Mouse (Mus musculus): ENCODE data around the gene Cd300a. TPM values are rescaled to one million over a fixed set of nuclear protein-coding genes. Genes with fewer than 3 reads are reported as not detected.

Gene Cd300a
- polyA plus RNA-seq (2012; rRNA removed): 0.61 and 0.91 TPM in 2 replicates

DNA sequence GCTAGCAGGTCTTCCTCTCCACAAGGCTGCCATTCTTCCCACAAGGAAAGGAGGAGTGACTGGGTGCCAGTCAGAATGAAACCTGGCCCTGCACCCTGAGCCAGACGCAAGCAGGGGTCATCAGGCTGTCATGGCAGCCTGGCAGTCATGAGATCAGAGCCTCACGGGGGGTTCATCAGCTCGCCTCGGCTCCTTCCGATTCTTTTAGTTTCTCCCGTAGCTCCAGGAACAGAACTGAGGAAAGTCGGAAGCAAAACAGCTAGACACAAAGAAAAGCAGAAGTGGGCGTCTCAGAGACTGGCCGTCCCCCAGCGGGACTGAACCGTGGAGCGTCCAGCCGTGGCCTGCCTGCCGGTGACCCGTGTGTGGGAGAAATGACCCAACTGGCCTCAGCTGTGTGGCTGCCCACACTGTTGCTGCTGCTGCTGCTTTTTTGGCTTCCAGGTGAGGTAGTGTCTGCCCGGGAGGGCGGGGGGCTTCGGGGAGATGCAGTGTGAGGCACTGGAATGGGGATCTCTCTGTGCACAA is at the start of gene Cd300a:
Gene Cd300a, plus strand, starts transcription at position 51 of the 528 bp plus-strand sequence.
- TF ChIP-seq CTCF (conservative IDR thresholded peaks at IDR 0.05; ENCODE audit: insufficient read depth, insufficient read length, low read depth, low read length): no peak
- TF ChIP-seq POLR2A (IDR thresholded peaks at IDR 0.05; ENCODE audit: low read depth, low read length): no peak
- Histone ChIP-seq H3K36me3 (ENCODE audit: control insufficient read depth, insufficient read depth, low read length) (no peaks in the 10 kb centered on the region), H3K4me3 (ENCODE audit: insufficient read depth, low read depth, low read length) (no peak within 1 kb of the TSS), H3K27ac (ENCODE audit: insufficient read depth, low read depth, low read length) (no peak within 1 kb of the TSS), H3K4me1 (ENCODE audit: control insufficient read depth, insufficient read depth, low read length) (no peaks in the 10 kb centered on the region), H3K27me3 (replicated peaks; ENCODE audit: control insufficient read depth, insufficient read depth, low read length) (no peaks in the 10 kb centered on the region)
- no peak for DNase-seq
- WGBS: 37% methylated on average over 18 of the region's 18 CpGs

DNA sequence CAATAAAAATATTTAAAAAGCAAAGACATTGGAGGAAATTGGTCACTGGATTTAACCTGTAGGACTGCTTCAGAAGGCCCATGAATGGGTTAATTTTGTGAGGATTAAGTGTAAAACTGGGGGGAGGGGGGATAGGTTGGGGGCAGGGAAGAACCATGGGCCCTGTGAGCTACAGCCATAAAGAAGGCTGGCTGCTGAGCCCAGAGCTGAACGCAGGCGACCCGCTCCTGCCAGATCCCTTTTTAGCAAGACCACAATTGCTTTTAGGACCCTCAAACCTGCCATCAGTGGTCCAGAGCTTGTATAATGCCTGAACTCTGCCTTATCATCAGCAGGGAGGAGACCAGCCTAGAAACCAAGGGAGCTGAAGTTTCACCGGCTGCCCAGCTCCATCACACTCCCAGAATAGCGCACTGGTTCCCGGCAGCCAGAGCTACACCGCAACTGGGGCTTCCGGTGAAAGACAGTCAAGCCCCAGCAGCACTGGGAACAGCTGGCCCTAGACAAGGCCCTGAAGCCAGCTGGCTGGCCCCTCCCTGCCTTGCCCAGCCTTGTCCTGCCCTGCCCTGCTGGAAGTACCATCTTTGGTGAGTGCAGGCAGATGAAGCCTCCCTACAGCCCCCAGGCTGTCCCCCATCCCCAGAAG is 45.9 kb upstream of the Cd300a start:
- Histone ChIP-seq H3K4me3 (ENCODE audit: insufficient read depth, low read depth, low read length) (no peak overlapping the region), H3K36me3 (ENCODE audit: control insufficient read depth, insufficient read depth, low read length) (no peaks in the 10 kb centered on the region), H3K27me3 (replicated peaks; ENCODE audit: control insufficient read depth, insufficient read depth, low read length) (no peaks in the 10 kb centered on the region), H3K27ac (ENCODE audit: insufficient read depth, low read depth, low read length) (0 out of 2 replicates have a peak overlapping the region, but pooled peaks have one; percentile 48), H3K4me1 (ENCODE audit: control insufficient read depth, insufficient read depth, low read length) (peaks cover 12% of the 10 kb centered on the region)
- TF ChIP-seq POLR2A (IDR thresholded peaks at IDR 0.05; ENCODE audit: low read depth, low read length): no peak
- 46% methylated on average over 8 of the region's 8 CpGs for WGBS
- no peak for DNase-seq

DNA sequence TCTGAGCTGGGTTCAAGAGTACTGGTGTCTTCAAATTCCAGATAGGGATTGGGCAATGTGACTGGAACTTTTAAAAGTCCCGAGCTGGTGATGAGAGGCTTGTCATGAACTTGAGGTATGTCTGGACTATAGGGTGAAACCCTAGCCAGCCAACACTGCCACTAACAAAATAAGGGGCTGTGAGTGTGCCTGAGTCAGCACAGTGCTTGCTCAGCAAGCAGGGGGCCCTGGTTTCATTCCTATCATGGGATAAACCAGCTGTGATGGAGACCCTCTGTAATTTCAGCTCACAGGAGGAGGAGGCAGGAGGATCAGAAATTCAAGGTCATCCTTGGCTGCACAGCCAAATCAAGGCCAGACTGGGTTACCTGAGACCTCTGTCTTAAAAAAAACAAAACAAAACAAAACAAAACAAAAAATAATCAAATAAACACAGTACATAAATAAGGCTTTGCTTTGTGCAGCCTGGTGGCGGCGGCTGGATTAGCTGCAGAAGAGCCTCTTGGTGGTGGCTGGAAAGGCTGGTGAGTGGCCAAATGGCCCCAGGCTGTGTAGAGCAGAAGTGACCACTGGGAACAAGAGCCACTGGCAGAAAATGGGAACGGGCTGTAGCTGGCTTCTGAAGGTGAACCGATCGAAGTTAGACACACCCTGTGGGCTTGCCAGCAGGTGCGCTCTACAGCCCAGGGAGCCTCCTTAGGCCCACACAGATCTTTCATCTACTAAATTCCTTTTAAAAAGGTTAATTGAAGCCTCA is 45.2 kb upstream of the Cd300a start:
- WGBS: 54% methylated on average over 7 of the region's 7 CpGs
- TF ChIP-seq CTCF (conservative IDR thresholded peaks at IDR 0.05; ENCODE audit: insufficient read depth, insufficient read length, low read depth, low read length) (no peak), POLR2A (IDR thresholded peaks at IDR 0.05; ENCODE audit: low read depth, low read length) (no peak)
- Histone ChIP-seq H3K4me3 (ENCODE audit: insufficient read depth, low read depth, low read length) (no peak overlapping the region), H3K36me3 (ENCODE audit: control insufficient read depth, insufficient read depth, low read length) (no peaks in the 10 kb centered on the region), H3K4me1 (ENCODE audit: control insufficient read depth, insufficient read depth, low read length) (peaks cover 19% of the 10 kb centered on the region), H3K27me3 (replicated peaks; ENCODE audit: control insufficient read depth, insufficient read depth, low read length) (no peaks in the 10 kb centered on the region), H3K27ac (ENCODE audit: insufficient read depth, low read depth, low read length) (peak overlapping the region; percentile 48; the same call in 1 of the 2 replicates)
- DNase-seq: peak; percentile 63

- peaks cover 20% of the 10 kb centered on the region for H3K4me1 ChIP-seq (ENCODE audit: control insufficient read depth, insufficient read depth, low read length)
- WGBS: 76% methylated on average over 4 of the region's 4 CpGs
Measured at GRCm38 (mm10) chr11:114846336-114846735, 43.5 kb upstream of the Cd300a start.

GRCm38 (mm10) chr11:114847008-114847407 is 42.8 kb upstream of the Cd300a start:
- no peak for DNase-seq
- no peak for TF ChIP-seq CTCF (conservative IDR thresholded peaks at IDR 0.05; ENCODE audit: insufficient read depth, insufficient read length, low read depth, low read length)
- no peak for TF ChIP-seq POLR2A (IDR thresholded peaks at IDR 0.05; ENCODE audit: low read depth, low read length)
- no peaks in the 10 kb centered on the region for H3K36me3 ChIP-seq (ENCODE audit: control insufficient read depth, insufficient read depth, low read length)
- H3K4me3 ChIP-seq (ENCODE audit: insufficient read depth, low read depth, low read length): no peak overlapping the region
- H3K27me3 ChIP-seq (replicated peaks; ENCODE audit: control insufficient read depth, insufficient read depth, low read length): no peaks in the 10 kb centered on the region
- H3K4me1 ChIP-seq (ENCODE audit: control insufficient read depth, insufficient read depth, low read length): peaks cover 20% of the 10 kb centered on the region
- 70% methylated on average over 5 of the region's 5 CpGs for WGBS
- peak overlapping the region; percentile 41; the same call in 1 of the 2 replicates for H3K27ac ChIP-seq (ENCODE audit: insufficient read depth, low read depth, low read length)

More at GRCm38 (mm10) chr11:114846336-114846735, 43.5 kb upstream of the Cd300a start:
- no peaks in the 10 kb centered on the region for H3K36me3 ChIP-seq (ENCODE audit: control insufficient read depth, insufficient read depth, low read length)
- TF ChIP-seq POLR2A (IDR thresholded peaks at IDR 0.05; ENCODE audit: low read depth, low read length) (no peak), CTCF (conservative IDR thresholded peaks at IDR 0.05; ENCODE audit: insufficient read depth, insufficient read length, low read depth, low read length) (no peak)
- DNase-seq: no peak
- no peaks in the 10 kb centered on the region for H3K27me3 ChIP-seq (replicated peaks; ENCODE audit: control insufficient read depth, insufficient read depth, low read length)
- H3K27ac ChIP-seq (ENCODE audit: insufficient read depth, low read depth, low read length): peak overlapping the region; percentile 41; the same call in 1 of the 2 replicates
- no peak overlapping the region for H3K4me3 ChIP-seq (ENCODE audit: insufficient read depth, low read depth, low read length)

- no peak for TF ChIP-seq POLR2A (IDR thresholded peaks at IDR 0.05; ENCODE audit: low read depth, low read length)
- TF ChIP-seq CTCF (conservative IDR thresholded peaks at IDR 0.05; ENCODE audit: insufficient read depth, insufficient read length, low read depth, low read length): no peak
Measured at GRCm38 (mm10) chr11:114849572-114849971, 40.3 kb upstream of the Cd300a start.

DNA sequence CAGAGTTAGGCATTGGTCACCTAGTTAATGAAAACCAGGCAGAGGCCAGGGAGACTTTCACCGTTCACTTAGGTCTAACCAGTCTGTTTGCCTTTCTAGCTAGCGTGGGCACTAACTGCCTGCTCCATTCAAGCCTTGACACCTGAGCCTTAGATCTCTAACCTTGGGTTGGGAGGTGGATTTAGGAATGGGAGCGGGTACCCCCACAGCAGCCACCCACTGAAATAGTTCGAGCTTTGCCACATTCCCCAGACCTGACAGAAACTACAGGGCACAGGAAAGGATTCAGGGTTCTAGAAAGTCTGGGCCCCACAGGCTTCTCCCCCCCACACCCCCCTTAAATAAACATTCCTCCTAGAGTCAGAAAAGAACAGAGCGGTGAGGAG is 39.8 kb upstream of the Cd300a start:
- H3K4me3 ChIP-seq (ENCODE audit: insufficient read depth, low read depth, low read length): no peak overlapping the region
- WGBS: 29% methylated on average over 5 of the region's 5 CpGs
- H3K27ac ChIP-seq (ENCODE audit: insufficient read depth, low read depth, low read length): peak overlapping the region; percentile 92
- peaks cover 25% of the 10 kb centered on the region for H3K4me1 ChIP-seq (ENCODE audit: control insufficient read depth, insufficient read depth, low read length)
- H3K27me3 ChIP-seq (replicated peaks; ENCODE audit: control insufficient read depth, insufficient read depth, low read length): no peaks in the 10 kb centered on the region
- TF ChIP-seq POLR2A (IDR thresholded peaks at IDR 0.05; ENCODE audit: low read depth, low read length): no peak
- TF ChIP-seq CTCF (conservative IDR thresholded peaks at IDR 0.05; ENCODE audit: insufficient read depth, insufficient read length, low read depth, low read length): no peak
- no peaks in the 10 kb centered on the region for H3K36me3 ChIP-seq (ENCODE audit: control insufficient read depth, insufficient read depth, low read length)
- DNase-seq: peak; percentile 83

More at GRCm38 (mm10) chr11:114849572-114849971, 40.3 kb upstream of the Cd300a start:
- Histone ChIP-seq H3K36me3 (ENCODE audit: control insufficient read depth, insufficient read depth, low read length) (no peaks in the 10 kb centered on the region), H3K4me3 (ENCODE audit: insufficient read depth, low read depth, low read length) (no peak overlapping the region), H3K27ac (ENCODE audit: insufficient read depth, low read depth, low read length) (peak overlapping the region; percentile 92), H3K27me3 (replicated peaks; ENCODE audit: control insufficient read depth, insufficient read depth, low read length) (no peaks in the 10 kb centered on the region), H3K4me1 (ENCODE audit: control insufficient read depth, insufficient read depth, low read length) (peaks cover 20% of the 10 kb centered on the region)
- 15% methylated on average over 2 of the region's 2 CpGs for WGBS
- DNase-seq: no peak
